Mouse (Mus musculus): ENCODE measurements around the gene Mageh1. TPM values are rescaled to one million over a fixed set of nuclear protein-coding genes. Genes with fewer than 3 reads are reported as not detected.
"Not testable (repeated sequence)": the region's sequence is repeated elsewhere in the genome, so short reads cannot be mapped to it uniquely, and the experiment has no call there.

The Mageh1 gene
- polyA plus RNA-seq, 1 experiment, result 0.04 TPM

- Histone ChIP-seq H3ac (ENCODE audit: control insufficient read depth, insufficient read length) (no peak overlapping the region), H3K4me2 (ENCODE audit: low read depth) (peak overlapping the region; percentile 12), H3K36me3 (ENCODE audit: control insufficient read depth, insufficient read depth) (no peaks in the 10 kb centered on the region), H3K4me3 (no peak overlapping the region), H3K27me3 (ENCODE audit: control insufficient read depth, insufficient read depth, insufficient read length) (no peaks in the 10 kb centered on the region), H3K79me2 (ENCODE audit: control insufficient read depth, insufficient read depth) (no peaks in the 10 kb centered on the region)
- no peak for TF ChIP-seq POLR2A (IDR thresholded peaks at IDR 0.05; ENCODE audit: insufficient read length, low read depth)
- TF ChIP-seq MYOG (IDR thresholded peaks at IDR 0.05; ENCODE audit: control insufficient read depth in 1 of 3, insufficient read depth in 1 of 3, insufficient read length in 2 of 3, low read depth in 2 of 3), result no peak
- no peak for TF ChIP-seq TCF3 (IDR thresholded peaks at IDR 0.05; ENCODE audit: insufficient read length, low read depth)
- TF ChIP-seq CEBPB (IDR thresholded peaks at IDR 0.05; ENCODE audit: insufficient read depth, poor library complexity, severe bottlenecking), result no peak
- TF ChIP-seq REST (IDR thresholded peaks at IDR 0.05; ENCODE audit: insufficient read depth, insufficient read length), result no peak
These were observed 30.2 kb downstream of the Mageh1 start for GRCm38 (mm10) chrX:153007021-153007684.

GRCm38 (mm10) chrX:153006387-153006841 is 31.0 kb downstream of the Mageh1 start, which contains the start of gene Usp51:
Gene Usp51, plus strand, starts transcription at chrX:153006469.
- H3K36me3 ChIP-seq (ENCODE audit: control insufficient read depth, insufficient read depth), result no peaks in the 10 kb centered on the region
- H3K4me2 ChIP-seq (ENCODE audit: low read depth), result peak within 1 kb of the TSS; percentile 12
- H3ac ChIP-seq (ENCODE audit: control insufficient read depth, insufficient read length), result no peak within 1 kb of the TSS
- H3K79me2 ChIP-seq (ENCODE audit: control insufficient read depth, insufficient read depth), result no peaks in the 10 kb centered on the region
- no peak within 1 kb of the TSS for H3K4me3 ChIP-seq
- H3K27me3 ChIP-seq (ENCODE audit: control insufficient read depth, insufficient read depth, insufficient read length), result no peaks in the 10 kb centered on the region
- TF ChIP-seq POLR2AphosphoS2 (IDR thresholded peaks at IDR 0.05; ENCODE audit: insufficient read length, low read depth), result no peak
- no peak for TF ChIP-seq MAX (IDR thresholded peaks at IDR 0.05; ENCODE audit: low read depth)
- TF ChIP-seq TCF12 (IDR thresholded peaks at IDR 0.05; ENCODE audit: insufficient read depth, poor library complexity, severe bottlenecking), result no peak
- no peak for TF ChIP-seq TCF3 (IDR thresholded peaks at IDR 0.05; ENCODE audit: insufficient read length, low read depth)
- no peak for TF ChIP-seq MYOG (IDR thresholded peaks at IDR 0.05; ENCODE audit: control insufficient read depth in 1 of 3, insufficient read depth in 1 of 3, insufficient read length in 2 of 3, low read depth in 2 of 3)
- no peak for TF ChIP-seq REST (IDR thresholded peaks at IDR 0.05; ENCODE audit: insufficient read depth, insufficient read length)
- no peak for TF ChIP-seq USF1 (IDR thresholded peaks at IDR 0.05; ENCODE audit: low read depth)
- no peak for TF ChIP-seq CEBPB (IDR thresholded peaks at IDR 0.05; ENCODE audit: insufficient read depth, poor library complexity, severe bottlenecking)
- no peak for TF ChIP-seq MYOD1 (IDR thresholded peaks at IDR 0.05; ENCODE audit: control insufficient read depth in 1 of 3, insufficient read length in 2 of 3, low read depth in 2 of 3)
- TF ChIP-seq POLR2A (IDR thresholded peaks at IDR 0.05; ENCODE audit: insufficient read length, low read depth), result no peak
- no peak for TF ChIP-seq E2F4 (IDR thresholded peaks at IDR 0.05; ENCODE audit: insufficient read depth)
- TF ChIP-seq SRF (IDR thresholded peaks at IDR 0.05; ENCODE audit: control insufficient read depth, insufficient read length, low read depth), result no peak

- not testable (repeated sequence) for H3K4me2 ChIP-seq (ENCODE audit: low read depth); H3ac ChIP-seq (ENCODE audit: control insufficient read depth, insufficient read length); H3K27me3 ChIP-seq (ENCODE audit: control insufficient read depth, insufficient read depth, insufficient read length); H3K36me3 ChIP-seq (ENCODE audit: control insufficient read depth, insufficient read depth); H3K79me2 ChIP-seq (ENCODE audit: control insufficient read depth, insufficient read depth); H3K4me3 ChIP-seq
These were observed 41.3 kb downstream of the Mageh1 start for GRCm38 (mm10) chrX:152996105-152996504.

- H3K79me2 ChIP-seq (ENCODE audit: control insufficient read depth, insufficient read depth); H3ac ChIP-seq (ENCODE audit: control insufficient read depth, insufficient read length); H3K4me3 ChIP-seq; H3K27me3 ChIP-seq (ENCODE audit: control insufficient read depth, insufficient read depth, insufficient read length); H3K4me2 ChIP-seq (ENCODE audit: low read depth); H3K36me3 ChIP-seq (ENCODE audit: control insufficient read depth, insufficient read depth): not testable (repeated sequence)
These were observed 47.5 kb downstream of the Mageh1 start for GRCm38 (mm10) chrX:152989852-152990251.

Other genes starting within 250 kb of the Mageh1 start
- gene Usp51, start 31.1 kb downstream of the Mageh1 start, polyA plus RNA-seq (2012; fragmentation: generic; extraction: Trizol), result not detected
- gene Foxr2, start 81.2 kb upstream of the Mageh1 start, polyA plus RNA-seq (2012; fragmentation: generic; extraction: Trizol), result not detected
- gene Rragb, start 102.4 kb upstream of the Mageh1 start, polyA plus RNA-seq (2012; fragmentation: generic; extraction: Trizol), result 0.05 TPM
- gene Klf8, start 199.9 kb upstream of the Mageh1 start, polyA plus RNA-seq (2012; fragmentation: generic; extraction: Trizol), result 0.12 TPM